Mouse (Mus musculus) kidney, embryonic 14.5 days (tissue): ENCODE results near the gene Cep295nl. TPM values are rescaled to one million over a fixed set of nuclear protein-coding genes. Genes with fewer than 3 reads are reported as not detected.
A peak's percentile ranks its signal among the peaks of the same experiment; 100 is the strongest.

ENCODE experiments used
- ATAC-seq: fragments of 200-750 bp; cut with Nextera tagmentation; 2 replicates; pipeline ENCODE4 v1.8.0; 2017; ENCODE audit warnings: moderate number of reproducible peaks, mild to moderate bottlenecking, moderate TSS enrichment, moderate library complexity; ENCODE audit not compliant: low FRiP score, low TSS enrichment
- H3K27ac ChIP-seq: fragments of 300-500 bp; sonication (generic); 2 replicates; pipeline ENCODE4 v1.5.1; 2014; ENCODE audit warnings: low read depth, mild to moderate bottlenecking, low read length, moderate library complexity, mixed read lengths
- H3K27me3 ChIP-seq: fragments of 300-500 bp; sonication (generic); 2 replicates; pipeline ENCODE4 v1.6.1; 2014; ENCODE audit warnings: mild to moderate bottlenecking, low read length; ENCODE audit not compliant: control insufficient read depth, insufficient read depth
- H3K36me3 ChIP-seq: fragments of 300-500 bp; sonication (generic); 2 replicates; pipeline ENCODE4 v1.6.1; 2014; ENCODE audit warnings: low read length, mixed read lengths; ENCODE audit not compliant: control insufficient read depth, insufficient read depth
- H3K4me1 ChIP-seq: fragments of 300-500 bp; sonication (generic); 2 replicates; pipeline ENCODE4 v1.6.1; 2014; ENCODE audit warnings: low read length, mixed read lengths; ENCODE audit not compliant: control insufficient read depth, insufficient read depth
- H3K4me2 ChIP-seq: fragments of 300-500 bp; sonication (generic); replicated peaks from 2 replicates; pipeline ENCODE4 v1.6.1; 2014; ENCODE audit warnings: low read depth, mild to moderate bottlenecking, low read length
- H3K4me3 ChIP-seq: fragments of 300-500 bp; sonication (generic); 2 replicates; pipeline ENCODE4 v1.5.1; 2014; ENCODE audit warnings: mild to moderate bottlenecking, low read length
- H3K9ac ChIP-seq: fragments of 300-500 bp; sonication (generic); 2 replicates; pipeline ENCODE4 v1.6.1; 2014; ENCODE audit warnings: low read depth, mild to moderate bottlenecking, low read length, moderate library complexity
- H3K9me3 ChIP-seq: fragments of 300-500 bp; sonication (generic); 2 replicates; pipeline ENCODE4 v1.6.1; 2016; ENCODE audit warnings: low read length; ENCODE audit not compliant: control insufficient read depth
- WGBS: fragments of 180-500 bp; shearing (Covaris S2); extraction: QIAGEN DNeasy Blood & Tissue Kit; methylation state at CpG from one replicate; pipeline ENCODE4 v1.1.7; 2014; 5-methylcytosine and 5-hydroxymethylcytosine counted together
- polyA plus RNA-seq: library from polyadenylated mRNA; unstranded; fragments of >200 nt; fragmentation: Nextera tagmentation; extraction: Ambion mirVana; gene quantifications from 2 replicates; pipeline ENCODE4 v1.2.1, GENCODE M21; 2014

Gene Cep295nl
- polyA plus RNA-seq, 1 experiment from 2014 or later, result 0.42 TPM

GRCm38 (mm10) chr11:118372641-118373040 is 30.3 kb upstream of the Cep295nl start:
- WGBS, result 66% methylated on average over 7 of the region's 7 CpGs
- no peak overlapping the region for H3K9ac ChIP-seq
- ATAC-seq, result no peak

DNA sequence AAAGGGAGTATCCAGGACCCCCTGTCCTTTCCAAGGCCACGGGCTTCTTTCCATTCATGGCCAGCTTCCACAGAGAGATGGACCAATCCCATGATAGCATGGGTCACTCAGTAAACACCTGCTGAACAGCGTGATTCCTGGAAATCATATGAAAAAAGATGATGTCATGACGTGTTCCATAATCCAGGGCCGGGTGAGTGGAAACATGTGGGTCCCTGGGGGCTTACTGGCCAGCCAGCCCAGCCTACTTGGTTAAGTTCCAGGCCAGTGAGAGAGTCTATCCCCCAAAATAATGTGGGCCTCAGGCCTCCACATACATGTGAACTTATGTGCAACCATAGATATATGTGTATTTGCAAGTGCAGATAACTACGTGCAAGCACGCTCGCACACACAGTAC is 29.6 kb upstream of the Cep295nl start:
- no peak overlapping the region for H3K4me2 ChIP-seq
- peaks cover 10% of the 10 kb centered on the region; the same call in 1 of the 2 replicates for H3K4me1 ChIP-seq
- H3K27ac ChIP-seq, result no peak overlapping the region
- WGBS, result 87% methylated on average over 7 of the region's 7 CpGs
- no peaks in the 10 kb centered on the region for H3K27me3 ChIP-seq
- no peak for ATAC-seq
- H3K4me3 ChIP-seq, result no peak overlapping the region
- H3K9ac ChIP-seq, result no peak overlapping the region
- H3K36me3 ChIP-seq, result no peaks in the 10 kb centered on the region
- H3K9me3 ChIP-seq, result no peaks in the 10 kb centered on the region

More at GRCm38 (mm10) chr11:118372641-118373040, 30.3 kb upstream of the Cep295nl start:
- H3K4me1 ChIP-seq, result peaks cover 10% of the 10 kb centered on the region; the same call in 1 of the 2 replicates
- H3K36me3 ChIP-seq, result no peaks in the 10 kb centered on the region
- H3K4me2 ChIP-seq, result no peak overlapping the region
- no peak overlapping the region for H3K27ac ChIP-seq
- no peaks in the 10 kb centered on the region for H3K27me3 ChIP-seq
- no peaks in the 10 kb centered on the region for H3K9me3 ChIP-seq
- no peak overlapping the region for H3K4me3 ChIP-seq

GRCm38 (mm10) chr11:118369657-118370056 is 27.4 kb upstream of the Cep295nl start:
- WGBS, result 75% methylated on average over 8 of the region's 8 CpGs
- Histone ChIP-seq H3K9ac (no peak overlapping the region), H3K9me3 (no peaks in the 10 kb centered on the region), H3K4me3 (no peak overlapping the region), H3K27ac (no peak overlapping the region), H3K4me2 (no peak overlapping the region), H3K27me3 (no peaks in the 10 kb centered on the region), H3K4me1 (peaks cover 9% of the 10 kb centered on the region), H3K36me3 (no peaks in the 10 kb centered on the region)
- ATAC-seq, result no peak

DNA sequence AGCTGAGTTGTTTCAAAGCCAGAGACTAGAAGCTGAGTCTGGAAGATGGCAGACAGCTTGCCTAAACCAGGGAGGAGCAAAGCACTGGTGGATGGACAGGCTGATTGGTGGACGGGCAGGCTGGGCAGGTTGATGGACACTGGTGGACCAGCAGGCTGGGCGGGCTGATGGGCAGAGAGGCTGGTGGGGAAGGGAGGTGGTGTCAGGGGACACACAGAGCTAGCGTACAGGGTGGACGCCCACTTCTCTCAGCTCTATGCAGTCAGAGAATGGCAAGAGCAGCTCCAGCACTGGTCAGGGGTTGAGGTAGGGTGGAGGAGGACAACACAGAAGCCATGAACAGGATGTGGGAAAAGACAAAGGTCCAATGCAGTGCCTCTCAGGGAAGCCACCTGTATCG is 27.0 kb upstream of the Cep295nl start:
- no peak for ATAC-seq
- Histone ChIP-seq H3K9ac (no peak overlapping the region), H3K9me3 (no peaks in the 10 kb centered on the region), H3K27ac (no peak overlapping the region), H3K36me3 (no peaks in the 10 kb centered on the region), H3K4me1 (peaks cover 9% of the 10 kb centered on the region), H3K27me3 (no peaks in the 10 kb centered on the region), H3K4me2 (no peak overlapping the region), H3K4me3 (no peak overlapping the region)
- WGBS, result 79% methylated on average over 5 of the region's 5 CpGs

GRCm38 (mm10) chr11:118368330-118368729 is 26.0 kb upstream of the Cep295nl start:
- Histone ChIP-seq H3K4me1 (peaks cover 15% of the 10 kb centered on the region), H3K36me3 (no peaks in the 10 kb centered on the region), H3K4me3 (no peak overlapping the region), H3K4me2 (no peak overlapping the region), H3K27ac (no peak overlapping the region), H3K9ac (no peak overlapping the region), H3K27me3 (no peaks in the 10 kb centered on the region), H3K9me3 (no peaks in the 10 kb centered on the region)
- ATAC-seq, result no peak
- 71% methylated on average over 3 of the region's 3 CpGs for WGBS

GRCm38 (mm10) chr11:118366559-118366958 is 24.3 kb upstream of the Cep295nl start:
- no peak overlapping the region for H3K4me3 ChIP-seq
- no peak for ATAC-seq
- H3K27ac ChIP-seq, result no peak overlapping the region
- peaks cover 27% of the 10 kb centered on the region for H3K4me1 ChIP-seq
- no peaks in the 10 kb centered on the region for H3K27me3 ChIP-seq
- no peak overlapping the region for H3K4me2 ChIP-seq
- no peaks in the 10 kb centered on the region for H3K36me3 ChIP-seq
- H3K9me3 ChIP-seq, result no peaks in the 10 kb centered on the region
- H3K9ac ChIP-seq, result no peak overlapping the region
- WGBS, result 82% methylated on average over 8 of the region's 8 CpGs

DNA sequence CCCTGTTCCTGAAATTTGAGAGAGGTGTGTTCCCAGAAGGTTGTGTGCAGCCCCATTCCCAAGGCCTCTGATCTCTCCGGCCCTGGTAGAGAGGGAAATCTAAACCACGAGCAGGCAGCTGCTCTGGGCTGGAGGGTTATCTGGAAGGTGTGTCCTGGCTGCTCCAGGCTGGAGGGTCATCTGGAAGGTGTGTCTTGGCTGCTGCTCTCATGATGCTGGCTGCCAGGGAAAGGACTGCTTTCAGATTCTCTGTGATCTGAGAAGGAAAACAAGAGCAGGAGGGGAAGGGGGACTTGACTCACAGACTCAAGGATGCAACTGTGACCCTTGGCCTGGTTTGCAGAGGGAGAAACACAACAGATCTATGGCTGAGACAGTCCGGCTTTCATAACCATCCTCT is 23.8 kb upstream of the Cep295nl start:
- WGBS, result 43% methylated on average over 3 of the region's 3 CpGs
- Histone ChIP-seq H3K36me3 (no peaks in the 10 kb centered on the region), H3K27me3 (no peaks in the 10 kb centered on the region), H3K27ac (peak overlapping the region; percentile 67; the same call in 1 of the 2 replicates), H3K9ac (no peak overlapping the region), H3K4me1 (peaks cover 29% of the 10 kb centered on the region), H3K4me2 (no peak overlapping the region), H3K9me3 (no peaks in the 10 kb centered on the region), H3K4me3 (no peak overlapping the region)
- ATAC-seq, result no peak

DNA sequence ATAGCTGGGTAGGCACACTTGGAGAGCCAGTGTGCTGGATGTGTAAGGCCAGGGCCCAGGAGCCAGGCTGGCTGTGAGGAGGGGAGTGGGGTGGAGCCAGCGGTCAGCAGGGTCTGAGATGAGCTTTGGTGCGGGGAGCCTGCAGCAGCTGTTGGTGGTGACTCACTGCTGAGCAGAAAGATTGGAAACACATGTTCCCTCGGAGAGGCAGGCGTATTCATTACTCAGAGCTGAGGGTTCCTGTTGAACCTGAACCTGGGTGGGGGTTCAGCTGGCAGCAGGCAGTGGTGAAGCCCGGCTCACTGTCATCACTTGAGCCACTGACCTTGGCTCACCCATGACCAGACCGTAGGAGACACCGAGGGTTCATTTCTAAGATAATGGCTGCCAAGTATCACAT is 22.9 kb upstream of the Cep295nl start:
- Histone ChIP-seq H3K4me1 (peaks cover 37% of the 10 kb centered on the region), H3K4me3 (no peak overlapping the region), H3K9ac (no peak overlapping the region), H3K36me3 (no peaks in the 10 kb centered on the region), H3K27ac (peak overlapping the region; percentile 67; the same call in 1 of the 2 replicates), H3K27me3 (no peaks in the 10 kb centered on the region), H3K4me2 (no peak overlapping the region), H3K9me3 (no peaks in the 10 kb centered on the region)
- 18% methylated on average over 7 of the region's 7 CpGs for WGBS
- peak; percentile 37; the same call in 1 of the 2 replicates for ATAC-seq

DNA sequence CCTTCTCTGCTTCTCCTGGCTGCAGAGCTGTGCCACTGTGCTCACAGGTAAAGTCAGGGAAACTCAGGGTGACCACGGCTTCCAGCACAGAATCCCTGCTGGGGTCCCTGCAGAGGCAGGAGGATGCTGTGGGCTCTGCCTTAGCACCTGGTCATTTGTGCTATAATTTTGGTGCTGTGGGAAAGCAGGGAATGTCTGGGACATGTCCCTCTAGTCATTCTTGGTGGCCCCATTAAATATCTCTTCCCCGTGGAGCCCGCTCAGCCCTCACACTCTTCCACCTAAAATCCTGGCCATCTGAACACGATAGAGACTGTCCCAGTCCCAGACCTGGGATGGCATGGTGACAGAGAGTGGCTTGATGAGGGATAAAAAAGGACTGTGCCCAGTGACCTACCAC is 21.7 kb upstream of the Cep295nl start:
- Histone ChIP-seq H3K4me3 (no peak overlapping the region), H3K9me3 (no peaks in the 10 kb centered on the region), H3K4me1 (peaks cover 37% of the 10 kb centered on the region), H3K27ac (no peak overlapping the region), H3K9ac (0 out of 2 replicates have a peak overlapping the region, but pooled peaks have one; percentile 9), H3K4me2 (no peak overlapping the region), H3K36me3 (no peaks in the 10 kb centered on the region), H3K27me3 (no peaks in the 10 kb centered on the region)
- ATAC-seq, result no peak
- WGBS, result 71% methylated on average over 4 of the region's 4 CpGs
